Mouse (Mus musculus) stomach, postnatal 0 days (tissue): ENCODE results near the gene Saxo1. TPM values are rescaled to one million over a fixed set of nuclear protein-coding genes. Genes with fewer than 3 reads are reported as not detected.
A peak's percentile ranks its signal among the peaks of the same experiment; 100 is the strongest.

Experiments used
- ATAC-seq: fragments of 200-750 bp; cut with Nextera tagmentation; 2 replicates; pipeline ENCODE4 v1.8.0; 2017; ENCODE audit not compliant: low FRiP score, low TSS enrichment
- DNase-seq: peaks from one replicate; pipeline ENCODE4 v3.0.0-alpha.2; 2016; ENCODE audit warnings: low spot score
- H3K27ac ChIP-seq: fragments of 300-500 bp; sonication (generic); replicated peaks from 2 replicates; pipeline ENCODE4 v1.5.1; 2014; ENCODE audit warnings: mild to moderate bottlenecking, control low read depth
- H3K27me3 ChIP-seq: fragments of 300-500 bp; sonication (generic); 2 replicates; pipeline ENCODE4 v1.6.1; 2014; ENCODE audit warnings: low read length; ENCODE audit not compliant: control insufficient read depth, insufficient read depth
- H3K36me3 ChIP-seq: fragments of 300-500 bp; sonication (generic); 2 replicates; pipeline ENCODE4 v1.6.1; 2014; ENCODE audit warnings: low read length, mixed read lengths; ENCODE audit not compliant: control insufficient read depth, insufficient read depth
- H3K4me1 ChIP-seq: fragments of 300-500 bp; sonication (generic); replicated peaks from 2 replicates; pipeline ENCODE4 v1.6.1; 2014; ENCODE audit warnings: antibody characterized with exemption; ENCODE audit not compliant: control insufficient read depth, insufficient read depth
- H3K4me2 ChIP-seq: fragments of 300-500 bp; sonication (generic); replicated peaks from 2 replicates; pipeline ENCODE4 v1.6.1; 2014; ENCODE audit warnings: low read depth, mild to moderate bottlenecking, control low read depth, moderate library complexity
- H3K4me3 ChIP-seq: fragments of 300-500 bp; sonication (generic); 2 replicates; pipeline ENCODE4 v1.5.1; 2014; ENCODE audit warnings: low read depth, low read length, control low read depth
- H3K9ac ChIP-seq: fragments of 300-500 bp; sonication (generic); 2 replicates; pipeline ENCODE4 v1.6.1; 2014; ENCODE audit warnings: mild to moderate bottlenecking, low read length, control low read depth, mixed read lengths
- H3K9me3 ChIP-seq: fragments of 300-500 bp; sonication (generic); 2 replicates; pipeline ENCODE4 v1.6.1; 2016; ENCODE audit warnings: low read length; ENCODE audit not compliant: control insufficient read depth
- CTCF ChIP-seq: IDR thresholded peaks from 2 replicates; pipeline ENCODE4 v1.5.1; 2016; ENCODE audit warnings: antibody characterized with exemption, low read depth, mild to moderate bottlenecking, moderate library complexity
- EP300 ChIP-seq: optimal IDR thresholded peaks from 2 replicates; pipeline ENCODE3; 2016; ENCODE audit warnings: antibody characterized with exemption
- WGBS: fragments of 180-500 bp; shearing (Covaris S2); extraction: QIAGEN DNeasy Blood & Tissue Kit; methylation state at CpG from one replicate; pipeline ENCODE4 v1.1.7; 2014; 5-methylcytosine and 5-hydroxymethylcytosine counted together
- polyA plus RNA-seq: library from polyadenylated mRNA; unstranded; fragments of >200 nt; fragmentation: Nextera tagmentation; extraction: Ambion mirVana; gene quantifications from 2 replicates; pipeline ENCODE4 v1.2.1, GENCODE M21; 2015

Gene Saxo1
- polyA plus RNA-seq, 1 experiment from 2014 or later: not detected

GRCm38 (mm10) chr4:86576120-86576541 lies 18.0 kb upstream of the Saxo1 start:
- no peak for TF ChIP-seq CTCF
- no peak for TF ChIP-seq EP300
- ATAC-seq: no peak

DNA sequence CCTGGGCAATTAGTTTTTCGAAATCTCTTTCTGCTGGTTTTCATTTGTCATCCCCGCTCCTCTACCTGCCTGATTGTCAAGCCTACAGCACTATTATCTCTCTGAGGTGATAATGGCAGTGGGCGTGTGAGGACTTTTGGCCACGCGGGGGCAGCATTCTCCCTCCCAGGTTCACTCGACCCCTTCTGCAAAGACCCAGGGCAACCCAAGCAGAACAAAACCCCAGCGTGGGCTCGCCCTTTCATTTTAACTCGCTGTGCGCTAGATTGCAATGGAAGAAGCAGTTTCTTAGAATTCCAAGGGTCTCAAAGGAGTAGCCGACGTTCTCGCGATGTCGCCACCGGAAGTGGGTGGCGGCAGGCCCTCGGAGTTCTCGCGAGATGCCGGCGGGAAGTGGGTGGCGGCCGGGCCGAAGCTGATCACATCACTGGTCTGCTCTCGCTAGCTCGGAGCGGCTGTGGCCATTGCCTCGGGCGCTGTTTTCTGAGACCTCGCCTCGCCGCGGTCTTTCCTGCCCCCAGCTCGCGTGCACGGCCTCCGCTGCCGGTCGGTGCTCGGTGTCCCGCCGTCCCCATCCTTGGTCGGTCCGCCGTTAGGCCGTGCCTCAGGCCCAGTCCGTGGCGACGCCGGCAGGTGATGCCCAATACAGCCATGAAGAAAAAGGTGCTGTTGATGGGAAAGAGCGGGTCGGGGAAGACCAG lies 17.3 kb upstream of the Saxo1 start, which contains the start of gene Rraga:
TSS of gene Rraga (plus strand) at position 386 of the 701 bp plus-strand sequence.
- under 1% methylated on average over 53 of the region's 53 CpGs for WGBS
- Histone ChIP-seq H3K27me3 (no peaks in the 10 kb centered on the region), H3K4me3 (peak within 1 kb of the TSS; percentile 89), H3K36me3 (no peaks in the 10 kb centered on the region), H3K9ac (peak within 1 kb of the TSS; percentile 98), H3K4me2 (peak within 1 kb of the TSS; percentile 81), H3K4me1 (peaks cover 3% of the 10 kb centered on the region; the same call in 1 of the 2 replicates), H3K9me3 (no peaks in the 10 kb centered on the region), H3K27ac (peak within 1 kb of the TSS; percentile 98)
- TF ChIP-seq CTCF (peak; percentile 86), EP300 (peak; percentile 100)
- ATAC-seq: peak; percentile 99
- peak; percentile 96 for DNase-seq

More at GRCm38 (mm10) chr4:86576120-86576541, 18.0 kb upstream of the Saxo1 start:
- peak overlapping the region; percentile 98 for H3K9ac ChIP-seq
- H3K36me3 ChIP-seq: no peaks in the 10 kb centered on the region
- H3K27ac ChIP-seq: peak overlapping the region; percentile 98
- peak overlapping the region; percentile 89 for H3K4me3 ChIP-seq
- H3K27me3 ChIP-seq: no peaks in the 10 kb centered on the region
- H3K4me1 ChIP-seq: peaks cover 3% of the 10 kb centered on the region; the same call in 1 of the 2 replicates
- H3K9me3 ChIP-seq: no peaks in the 10 kb centered on the region
- peak overlapping the region; percentile 81 for H3K4me2 ChIP-seq
- DNase-seq: peak; percentile 39
- under 1% methylated on average over 20 of the region's 20 CpGs for WGBS

- peak; percentile 1; the same call in 1 of the 2 replicates for ATAC-seq
- H3K4me2 ChIP-seq: peak overlapping the region; percentile 81
- H3K9ac ChIP-seq: peak overlapping the region; percentile 98
- 16% methylated on average over 6 of the region's 6 CpGs for WGBS
- DNase-seq: no peak
- H3K27me3 ChIP-seq: no peaks in the 10 kb centered on the region
- peak overlapping the region; percentile 89 for H3K4me3 ChIP-seq
- H3K36me3 ChIP-seq: no peaks in the 10 kb centered on the region
- TF ChIP-seq EP300: no peak
- TF ChIP-seq CTCF: no peak
- H3K27ac ChIP-seq: peak overlapping the region; percentile 98
- no peaks in the 10 kb centered on the region for H3K9me3 ChIP-seq
- peaks cover 3% of the 10 kb centered on the region; the same call in 1 of the 2 replicates for H3K4me1 ChIP-seq
Measured at GRCm38 (mm10) chr4:86574939-86575282, 16.8 kb upstream of the Saxo1 start.

- ATAC-seq (no peak), DNase-seq (no peak)
- Histone ChIP-seq H3K36me3 (no peaks in the 10 kb centered on the region), H3K4me1 (no peaks in the 10 kb centered on the region), H3K27ac (no peak overlapping the region), H3K9ac (no peak overlapping the region), H3K9me3 (no peaks in the 10 kb centered on the region), H3K4me3 (no peak overlapping the region), H3K27me3 (no peaks in the 10 kb centered on the region), H3K4me2 (no peak overlapping the region)
- TF ChIP-seq EP300: no peak
- TF ChIP-seq CTCF: no peak
- 96% methylated on average over 3 of the region's 3 CpGs for WGBS
Measured at GRCm38 (mm10) chr4:86561061-86561460, 2.9 kb upstream of the Saxo1 start.

DNA sequence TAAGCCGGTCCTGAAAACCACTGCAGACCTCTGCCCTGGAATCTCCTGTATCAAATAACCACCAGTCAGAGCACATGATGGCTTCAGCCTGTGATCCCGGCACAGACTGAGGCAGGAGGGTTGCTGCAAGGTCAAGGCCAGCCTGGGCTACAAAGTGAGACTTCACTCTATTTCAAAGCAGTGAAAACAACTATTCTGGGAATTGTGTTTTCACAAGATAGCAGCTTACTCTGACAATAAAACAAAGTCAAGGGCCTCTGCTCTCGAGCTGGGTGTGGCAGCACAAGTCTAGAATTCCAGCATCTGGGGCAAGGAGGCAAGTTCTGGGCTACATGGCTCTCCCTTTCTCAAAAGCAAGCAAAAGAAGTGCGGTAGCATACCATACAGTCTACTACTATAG lies 878 bp upstream of the Saxo1 start:
- no peak overlapping the region for H3K4me2 ChIP-seq
- H3K9me3 ChIP-seq: no peaks in the 10 kb centered on the region
- 65% methylated on average over 4 of the region's 4 CpGs for WGBS
- TF ChIP-seq EP300: no peak
- TF ChIP-seq CTCF: no peak
- no peaks in the 10 kb centered on the region for H3K27me3 ChIP-seq
- no peaks in the 10 kb centered on the region for H3K36me3 ChIP-seq
- DNase-seq (no peak), ATAC-seq (no peak)
- H3K4me3 ChIP-seq: no peak overlapping the region
- no peak overlapping the region for H3K9ac ChIP-seq
- no peaks in the 10 kb centered on the region for H3K4me1 ChIP-seq
- H3K27ac ChIP-seq: no peak overlapping the region

DNA sequence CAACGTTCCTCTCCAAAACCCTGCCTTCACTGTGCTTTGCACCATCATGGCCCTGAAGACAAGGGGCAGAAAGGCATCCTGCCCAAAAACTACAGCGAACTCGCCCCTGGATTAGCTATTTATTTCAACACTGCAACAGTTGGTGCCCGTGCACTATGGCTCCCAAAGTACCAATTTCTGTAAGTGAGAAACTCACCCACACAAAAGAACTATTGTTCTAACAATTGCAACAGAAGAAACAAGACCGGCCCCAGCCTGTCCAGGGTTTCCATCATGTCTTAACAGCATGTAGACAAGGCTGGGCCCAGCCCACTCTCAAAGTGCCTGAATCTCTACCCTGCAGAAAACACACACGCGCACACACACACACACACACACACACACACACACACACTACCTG lies 757 bp downstream of the Saxo1 start:
- DNase-seq (no peak), ATAC-seq (no peak)
- Histone ChIP-seq H3K9ac (no peak overlapping the region), H3K27ac (no peak overlapping the region), H3K9me3 (no peaks in the 10 kb centered on the region), H3K4me3 (no peak overlapping the region), H3K4me2 (no peak overlapping the region), H3K36me3 (no peaks in the 10 kb centered on the region), H3K27me3 (no peaks in the 10 kb centered on the region), H3K4me1 (no peaks in the 10 kb centered on the region)
- TF ChIP-seq CTCF: no peak
- no peak for TF ChIP-seq EP300
- 59% methylated on average over 7 of the region's 7 CpGs for WGBS
